Mouse (Mus musculus) liver, adult 2 months (tissue): ENCODE data around the gene Ccdc194.

Experiments used
- CTCF ChIP-seq: fragments of 200-500 bp; IDR thresholded peaks from 2 replicates; pipeline ENCODE4 v1.5.1; 2011; ENCODE audit warnings: low read depth, low read length, control low read depth
- POLR2A ChIP-seq: fragments of 200-500 bp; IDR thresholded peaks from 2 replicates; pipeline ENCODE4 v1.6.1; 2011; ENCODE audit warnings: low read length, control low read depth; ENCODE audit not compliant: insufficient read depth; ENCODE audit errors: extremely low read depth

DNA sequence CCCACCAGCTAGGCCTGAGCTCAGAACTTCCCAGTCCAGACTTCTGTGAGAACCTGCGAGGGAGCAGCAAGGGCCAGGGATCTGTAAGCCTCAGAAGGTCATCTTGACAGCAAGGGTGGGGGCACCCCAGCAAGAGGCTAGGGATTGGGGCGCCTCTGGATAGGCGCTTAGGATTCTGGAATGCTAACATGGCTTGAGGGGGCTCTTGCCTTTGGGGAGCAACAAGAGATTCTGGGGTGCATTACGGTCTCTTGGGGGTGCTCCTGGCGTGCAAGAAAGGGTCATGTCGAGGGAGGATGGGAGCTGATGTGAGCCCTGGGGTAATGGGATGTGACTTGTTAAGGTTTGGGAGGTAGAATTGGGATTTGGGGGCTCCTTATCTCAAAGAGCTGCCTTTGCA lies 43.4 kb upstream of the Ccdc194 start:
- TF ChIP-seq CTCF: no peak
- TF ChIP-seq POLR2A: no peak
